Mouse (Mus musculus): ENCODE data around the gene Fam173b. TPM values are rescaled to one million over a fixed set of nuclear protein-coding genes. Genes with fewer than 3 reads are reported as not detected.

Gene Fam173b
- 18.2 TPM for total RNA-seq (2023)

DNA sequence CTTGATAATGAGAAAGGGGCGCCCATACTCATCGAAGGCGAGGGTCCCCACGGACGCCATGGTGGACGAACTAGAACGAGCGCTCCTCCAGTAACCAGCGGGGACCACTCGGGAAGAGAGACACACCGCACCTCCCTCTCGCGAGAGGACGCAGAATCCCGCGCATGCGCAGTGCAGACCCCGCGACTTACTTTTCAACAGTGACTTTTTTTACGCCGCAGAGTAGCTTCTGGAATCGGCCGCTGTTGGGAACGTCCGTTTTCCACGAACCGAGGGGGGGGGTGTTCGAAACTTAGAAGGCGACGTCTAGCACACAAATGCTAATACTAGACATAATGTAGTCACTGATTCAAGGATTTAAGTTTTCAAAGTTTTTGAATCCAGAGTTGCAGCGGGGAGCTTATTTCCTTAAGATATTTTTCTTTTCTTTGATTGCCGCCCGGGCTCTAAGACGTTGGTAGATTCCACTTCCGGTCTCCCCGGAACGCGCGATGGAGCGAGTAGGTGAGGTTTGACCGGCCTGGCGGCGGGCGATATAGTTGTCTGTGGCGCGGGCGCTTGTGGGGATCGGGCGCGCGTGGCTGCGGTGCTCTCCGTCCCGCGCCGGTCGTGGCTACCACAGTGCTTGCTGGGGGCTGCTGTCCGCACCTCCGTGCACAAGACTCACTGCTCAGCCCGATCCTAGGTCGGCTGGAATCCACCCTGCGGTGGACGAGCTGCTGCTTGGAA, at the start of gene Fam173b, which contains the start of gene Cct5:
Fam173b (plus strand) TSS at position 207 of the 729 bp plus-strand sequence.
Cct5 (minus strand) TSS at position 159 of the 729 bp plus-strand sequence.

DNA sequence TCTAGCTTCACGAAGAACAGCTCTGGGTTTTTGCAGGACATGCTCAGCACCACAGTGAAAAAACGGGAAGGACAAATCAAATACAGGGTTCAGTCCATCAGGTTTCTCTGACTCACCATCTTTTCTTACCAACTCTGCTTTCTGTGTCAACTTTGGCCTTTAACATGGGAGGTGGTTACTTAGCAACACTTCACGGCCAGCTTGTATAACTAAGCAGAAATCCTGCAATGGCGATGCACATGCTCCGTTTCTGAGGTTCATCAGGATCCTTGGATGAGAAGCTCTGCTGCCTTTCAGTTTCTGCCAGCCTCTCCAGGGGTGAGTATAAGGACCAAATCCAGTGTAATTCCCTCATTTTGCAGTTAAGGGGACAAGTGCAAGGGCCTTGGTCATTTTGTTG, 36.5 kb upstream of the Fam173b start, which contains the start of gene Cmbl:
Cmbl (plus strand) TSS at position 206 of the 400 bp plus-strand sequence.

Other genes starting within 250 kb of the Fam173b start
- 1.4 TPM for gene Ankrd33b, start 234.1 kb upstream of the Fam173b start, total RNA-seq (2023)
- gene Ropn1l, start 148.1 kb upstream of the Fam173b start, total RNA-seq (2023): not detected
- 61.5 TPM for gene March6, start 70.8 kb upstream of the Fam173b start, total RNA-seq (2023)
- not detected for gene Cmbl, start 36.5 kb upstream of the Fam173b start, total RNA-seq (2023)
- gene Cct5, start within 50 bp of the Fam173b start, total RNA-seq (2023): 237 TPM

All from CD8-positive naive resting alpha-beta T cell, adult 57 days (primary cell).